Comparison of ENCODE assay signal across 8 mouse cellular contexts in genomic region chr9:44454132-44454890, GRCm38 (mm10). TPM values are rescaled to one million over a fixed set of nuclear protein-coding genes. Genes with fewer than 3 reads are reported as not detected.
DNase-seq lines count a peak whose midpoint lies in the region; ATAC-seq and TF ChIP-seq lines count a peak whose summit lies in the region.

No protein-coding gene starts in this region.

- TF ChIP-seq POLR2A in lung, adult 2 months (IDR thresholded peaks at IDR 0.05; ENCODE audit: borderline replicate concordance, extremely low read depth, low read depth, low read length): no peak

- DNase-seq in ES-E14 (ENCODE audit: low read depth, low spot score): peak; percentile 91
- peak; percentile 84 to 90 for DNase-seq in cerebellum, adult 18-20 months
- DNase-seq in heart, postnatal 4 days: peak; percentile 91
- DNase-seq in layer of hippocampus, adult 18-20 months (ENCODE audit: low spot score in 2 of 2): peak; percentile 60 to 90
- DNase-seq in lung, adult 2 months: peak; percentile 86
- peak; percentile 77 for DNase-seq in testis, postnatal 14 days (ENCODE audit: low spot score)

- H3K9me3 ChIP-seq in ES-E14 (ENCODE audit: control insufficient read depth, insufficient read depth, low read depth, low read length): no peaks in the 10 kb centered on the region
- no peaks in the 10 kb centered on the region for H3K9me3 ChIP-seq in forebrain, embryonic 16.5 days (ENCODE audit: control insufficient read depth, low read length)

- ATAC-seq in forebrain, embryonic 16.5 days: peak; percentile 52; the same call in 1 of the 2 replicates
- peak; percentile 91 for ATAC-seq in neutrophil, adult 5-6 weeks (ENCODE audit: extremely low read depth, insufficient number of reproducible peaks, low FRiP score, poor library complexity, severe bottlenecking)

- TF ChIP-seq CTCF in lung, adult 2 months (IDR thresholded peaks at IDR 0.05; ENCODE audit: insufficient read depth, low read length): peak; percentile 96

- peaks cover 5% of the 10 kb centered on the region; the same call in 1 of the 2 replicates for H3K27me3 ChIP-seq in forebrain, embryonic 16.5 days (replicated peaks; ENCODE audit: control insufficient read depth, insufficient read depth, low read length)

- in situ Hi-C loops in ES-E14 (cut with MboI; ENCODE audit: low sequenced_read_pairs in 2 of 2, unreplicated experiment in 2 of 2): loop anchor here in 1 of 2 experiments (5.0 to 10.0 kb wide), 2 partner anchors 48 to 200 kb away; no protein-coding TSS in a partner anchor

- H3K36me3 ChIP-seq in ES-E14 (ENCODE audit: control insufficient read depth, insufficient read depth, low read length, poor library complexity, severe bottlenecking): no peaks in the 10 kb centered on the region
- no peaks in the 10 kb centered on the region for H3K36me3 ChIP-seq in forebrain, embryonic 16.5 days (ENCODE audit: control insufficient read depth, insufficient read depth)

- peak overlapping the region; percentile 41; the same call in 1 of the 2 replicates for H3K9ac ChIP-seq in ES-E14 (ENCODE audit: insufficient read depth, low read depth, low read length, poor library complexity, severe bottlenecking)
- H3K9ac ChIP-seq in forebrain, embryonic 16.5 days (replicated peaks; ENCODE audit: low read depth, low read length): peak overlapping the region; percentile 15; the same call in 1 of the 2 replicates

- no peak overlapping the region for H3K27ac ChIP-seq in ES-E14 (ENCODE audit: insufficient read depth, low read depth, low read length, poor library complexity, severe bottlenecking)
- no peak overlapping the region for H3K27ac ChIP-seq in forebrain, embryonic 16.5 days (ENCODE audit: low read length)

- peak overlapping the region; percentile 8 to 58; a peak in 3 of 4 replicates for H3K4me3 ChIP-seq in ES-E14 (ENCODE audit: insufficient read depth in 1 of 2, low read depth in 1 of 2, low read length in 2 of 2, poor library complexity in 1 of 2, severe bottlenecking in 1 of 2)
- H3K4me3 ChIP-seq in forebrain, embryonic 16.5 days (replicated peaks; ENCODE audit: low read length): no peak overlapping the region
- no peak overlapping the region for H3K4me3 ChIP-seq in lung, adult 2 months (replicated peaks; ENCODE audit: extremely low read depth, low read depth, low read length)

- H3K4me2 ChIP-seq in forebrain, embryonic 16.5 days (ENCODE audit: low read length): no peak overlapping the region

- no peaks in the 10 kb centered on the region for H3K4me1 ChIP-seq in ES-E14 (ENCODE audit: control insufficient read depth in 2 of 2, insufficient read depth in 2 of 2, low read length in 2 of 2, poor library complexity in 1 of 2)
- peaks cover 32% of the 10 kb centered on the region for H3K4me1 ChIP-seq in forebrain, embryonic 16.5 days (replicated peaks; ENCODE audit: control insufficient read depth, insufficient read depth, low read length)
- H3K4me1 ChIP-seq in lung, adult 2 months (ENCODE audit: control insufficient read depth, insufficient read depth, low read length): no peaks in the 10 kb centered on the region

- WGBS in forebrain, embryonic 16.5 days: 7% methylated on average over 14 of the region's 14 CpGs
- WGBS in lung, adult 2 months: 11% methylated on average over 14 of the region's 14 CpGs

TF ChIP-seq in ES-E14, 5 proteins besides CTCF, POLR2A, EP300 and RAD21:
- TF ChIP-seq HCFC1 (IDR thresholded peaks at IDR 0.05; ENCODE audit: borderline replicate concordance, insufficient read depth, low read length): no peak
- peak; percentile 85; the same call in 1 of the 2 replicates for TF ChIP-seq ZC3H11A (IDR thresholded peaks at IDR 0.05; ENCODE audit: borderline replicate concordance, low read depth, low read length)
- TF ChIP-seq MAFK (IDR thresholded peaks at IDR 0.05; ENCODE audit: insufficient read depth, low read depth, low read length): no peak

RNA-seq across cellular contexts. Expression of gene Upk2, which starts 0.5 kb away (rescaled TPM):
- 0.31 and 1.1 TPM in 2 replicates for total RNA-seq in ES-E14 (2012; rRNA removed)
- polyA plus RNA-seq in forebrain, embryonic 16.5 days (2015; fragmentation: Nextera tagmentation; extraction: Ambion mirVana): not detected in 2 replicates
- not detected for total RNA-seq in heart, postnatal 4 days (2021)
- total RNA-seq in layer of hippocampus, adult 18-20 months (2021): not detected
- polyA plus RNA-seq in lung, adult 2 months (2012; rRNA removed): 4.0 and 4.4 TPM in 2 replicates
- not detected in 2 replicates for total RNA-seq in neutrophil, adult 5-6 weeks (2017)

RNA-seq across cellular contexts. Expression of gene Foxr1, which starts 13.4 kb away (rescaled TPM):
- total RNA-seq in ES-E14 (2012; rRNA removed): 0.79 and 1.9 TPM in 2 replicates
- not detected in 2 replicates for polyA plus RNA-seq in forebrain, embryonic 16.5 days (2015; fragmentation: Nextera tagmentation; extraction: Ambion mirVana)
- not detected for total RNA-seq in heart, postnatal 4 days (2021)
- not detected for total RNA-seq in layer of hippocampus, adult 18-20 months (2021)
- 0.16 TPM in 1 of 2 replicates, not detected in the other for polyA plus RNA-seq in lung, adult 2 months (2012; rRNA removed)
- total RNA-seq in neutrophil, adult 5-6 weeks (2017): 0.37 TPM in 1 of 2 replicates, not detected in the other

RNA-seq across cellular contexts. Expression of gene Bcl9l, which starts 28.3 kb away (rescaled TPM):
- total RNA-seq in ES-E14 (2012; rRNA removed): 4.9 and 6.7 TPM in 2 replicates
- polyA plus RNA-seq in forebrain, embryonic 16.5 days (2015; fragmentation: Nextera tagmentation; extraction: Ambion mirVana): 13.8 and 15.0 TPM in 2 replicates
- total RNA-seq in heart, postnatal 4 days (2021): 10 to 100 TPM; 56.8 to 64.0 TPM
- 10 to 100 TPM; 64.0 to 72.3 TPM for total RNA-seq in layer of hippocampus, adult 18-20 months (2021)
- 69.0 and 70.7 TPM in 2 replicates for polyA plus RNA-seq in lung, adult 2 months (2012; rRNA removed)
- total RNA-seq in neutrophil, adult 5-6 weeks (2017): 18.3 and 26.5 TPM in 2 replicates

RNA-seq across cellular contexts. Expression of gene Ccdc84, which starts 35.9 kb away (rescaled TPM):
- total RNA-seq in ES-E14 (2012; rRNA removed): 38.3 and 57.0 TPM in 2 replicates
- 36.8 and 41.1 TPM in 2 replicates for polyA plus RNA-seq in forebrain, embryonic 16.5 days (2015; fragmentation: Nextera tagmentation; extraction: Ambion mirVana)
- 10 to 100 TPM; 14.3 to 14.7 TPM for total RNA-seq in heart, postnatal 4 days (2021)
- 10 to 100 TPM; 19.0 to 21.1 TPM for total RNA-seq in layer of hippocampus, adult 18-20 months (2021)
- 16.4 and 23.0 TPM in 2 replicates for polyA plus RNA-seq in lung, adult 2 months (2012; rRNA removed)
- 41.8 and 52.1 TPM in 2 replicates for total RNA-seq in neutrophil, adult 5-6 weeks (2017)

RNA-seq across cellular contexts. Expression of gene Trappc4, which starts 46.9 kb away (rescaled TPM):
- 88.2 and 95.1 TPM in 2 replicates for total RNA-seq in ES-E14 (2012; rRNA removed)
- 322 and 334 TPM in 2 replicates for polyA plus RNA-seq in forebrain, embryonic 16.5 days (2015; fragmentation: Nextera tagmentation; extraction: Ambion mirVana)
- 10 to 100 TPM; 41.4 to 42.4 TPM for total RNA-seq in heart, postnatal 4 days (2021)
- total RNA-seq in layer of hippocampus, adult 18-20 months (2021): 10 to 100 TPM; 70.1 to 72.2 TPM
- 42.2 and 43.8 TPM in 2 replicates for polyA plus RNA-seq in lung, adult 2 months (2012; rRNA removed)
- 31.8 and 32.8 TPM in 2 replicates for total RNA-seq in neutrophil, adult 5-6 weeks (2017)

Comparison
In these comparisons a context has a peak if more than half of its experiments do, and no peak if none do; other contexts are left out.
1. H3K4me3 ChIP-seq: peak in ES-E14 (2 of 2); none in forebrain, embryonic 16.5 days (single experiment) and lung, adult 2 months (single experiment).
2. Peak in every context shown above with its lines, with median percentiles within 50 percentile points of each other: DNase-seq.